In the genomic region with DNA sequence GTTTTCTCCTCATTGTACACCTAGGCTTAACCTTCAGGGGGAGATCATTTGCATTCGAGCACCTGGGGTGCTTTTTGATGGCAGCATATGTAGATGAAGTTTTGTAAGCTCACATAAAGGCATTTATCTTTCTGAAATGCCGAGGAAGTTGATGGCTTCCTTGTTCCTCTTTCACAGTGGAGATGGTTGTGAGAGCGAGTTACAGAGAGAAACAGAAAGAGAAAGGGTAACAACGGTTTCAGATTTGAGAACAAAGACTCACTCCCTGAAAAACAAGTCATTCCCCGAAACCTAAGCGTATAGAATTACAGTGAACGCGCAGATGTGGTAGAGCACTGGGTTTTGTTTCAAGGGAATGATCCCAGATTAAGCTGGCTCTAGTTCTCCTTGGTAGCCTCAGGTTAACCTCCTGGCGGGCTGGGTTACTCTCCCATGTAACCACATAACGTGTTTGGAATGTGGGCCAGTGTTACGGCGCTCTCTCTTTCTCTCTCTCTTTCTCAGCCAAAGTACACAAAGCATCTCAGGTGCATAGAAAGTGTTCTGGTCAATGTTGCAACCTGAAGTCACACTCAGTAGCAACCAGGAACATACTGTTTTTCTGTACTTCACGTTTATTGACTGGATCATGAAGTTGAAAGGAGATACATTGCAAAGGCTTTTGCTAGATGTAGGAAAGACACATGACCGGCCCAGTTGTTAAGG, we compare ENCODE assay signal across 15 mouse cellular contexts. TPM values are rescaled to one million over a fixed set of nuclear protein-coding genes. Genes with fewer than 3 reads are reported as not detected.
DNase-seq lines count a peak whose midpoint lies in the region; ATAC-seq and TF ChIP-seq lines count a peak whose summit lies in the region.
"Had no signal": no experiment of that assay in that cellular context is flagged by ENCODE, and none has a peak within 500 bp of the region (broad histone marks: within the 10 kb centered on the region; RNA-seq: fewer than 3 reads in every experiment).

No protein-coding gene starts in this region.

- H3K9me3 ChIP-seq in kidney, postnatal 0 days (replicated peaks; ENCODE audit: low read length) = no peaks in the 10 kb centered on the region
- no peaks in the 10 kb centered on the region for H3K9me3 ChIP-seq in E14TG2a.4 (ENCODE audit: low read length)
- H3K9me3 ChIP-seq: hindbrain, embryonic 13.5 days; neural tube, embryonic 12.5 days had no signal

- H3K27me3 ChIP-seq in kidney, postnatal 0 days (ENCODE audit: insufficient read depth, low read length) = no peaks in the 10 kb centered on the region
- H3K27me3 ChIP-seq in E14TG2a.4 (ENCODE audit: insufficient read depth, low read length) = no peaks in the 10 kb centered on the region
- H3K27me3 ChIP-seq: hindbrain, embryonic 13.5 days; neural tube, embryonic 12.5 days had no signal

- H3K36me3 ChIP-seq in kidney, postnatal 0 days (ENCODE audit: insufficient read depth, low read length) = peaks cover 48% of the 10 kb centered on the region
- peaks cover 94% of the 10 kb centered on the region for H3K36me3 ChIP-seq in E14TG2a.4 (ENCODE audit: insufficient read depth, low read length)

- H3K4me2 ChIP-seq in kidney, postnatal 0 days (ENCODE audit: low read length) = no peak overlapping the region
- H3K4me2 ChIP-seq: hindbrain, embryonic 13.5 days; neural tube, embryonic 12.5 days had no signal

- no peak overlapping the region for H3K27ac ChIP-seq in kidney, postnatal 0 days
- H3K27ac ChIP-seq in bone marrow macrophage, adult 2 months (ENCODE audit: insufficient read depth, low read depth, low read length) = 0 out of 2 replicates have a peak overlapping the region, but pooled peaks have one; percentile 15
- H3K27ac ChIP-seq: hindbrain, embryonic 13.5 days; neural tube, embryonic 12.5 days had no signal

- peak; percentile 50; the same call in 1 of the 2 replicates for ATAC-seq in kidney, postnatal 0 days (replicated peaks; ENCODE audit: low FRiP score, low read depth)

- H3K4me3 ChIP-seq in kidney, postnatal 0 days (replicated peaks; ENCODE audit: low read depth, low read length) = no peak overlapping the region
- H3K4me3 ChIP-seq in E14TG2a.4 (replicated peaks; ENCODE audit: low read length) = 0 out of 2 replicates have a peak overlapping the region, but pooled peaks have one; percentile 4
- no peak overlapping the region for H3K4me3 ChIP-seq in bone marrow macrophage, adult 2 months (ENCODE audit: insufficient read depth, low read length)
- H3K4me3 ChIP-seq: erythroblast, embryonic 14.5 days; hindbrain, embryonic 13.5 days; neural tube, embryonic 12.5 days had no signal

- TF ChIP-seq CTCF in kidney, postnatal 0 days (IDR thresholded peaks at IDR 0.05; ENCODE audit: low read depth) = no peak
- TF ChIP-seq CTCF in E14TG2a.4 (conservative IDR thresholded peaks at IDR 0.05; ENCODE audit: low read length) = no peak
- no peak for TF ChIP-seq CTCF in bone marrow macrophage, adult 2 months (IDR thresholded peaks at IDR 0.05; ENCODE audit: low read depth, low read length)

- H3K9ac ChIP-seq in kidney, postnatal 0 days (ENCODE audit: low read depth, low read length) = no peak overlapping the region
- H3K9ac ChIP-seq: hindbrain, embryonic 13.5 days; neural tube, embryonic 12.5 days had no signal

- 65% methylated on average over 14 of the region's 14 CpGs for WGBS in kidney, postnatal 0 days

- no peaks in the 10 kb centered on the region for H3K4me1 ChIP-seq in kidney, postnatal 0 days (replicated peaks; ENCODE audit: insufficient read depth, low read length)
- peaks cover 62% of the 10 kb centered on the region for H3K4me1 ChIP-seq in E14TG2a.4 (replicated peaks; ENCODE audit: low read depth, low read length)
- H3K4me1 ChIP-seq in bone marrow macrophage, adult 2 months (ENCODE audit: control insufficient read depth, insufficient read depth, low read length) = peaks cover 24% of the 10 kb centered on the region
- H3K4me1 ChIP-seq: hindbrain, embryonic 13.5 days; neural tube, embryonic 12.5 days had no signal

- peak; percentile 46 for DNase-seq in kidney, postnatal 0 days (ENCODE audit: low spot score)
- DNase-seq in kidney, adult 11 months = no peak
- DNase-seq in lung, postnatal 36 days = peak; percentile 20
- DNase-seq in right cerebral cortex, adult 2 months (ENCODE audit: low spot score in 2 of 2) = no peak
- DNase-seq in cerebellum, postnatal 4 days (ENCODE audit: low spot score in 2 of 2) = no peak
- DNase-seq in adrenal gland, postnatal 4 days (ENCODE audit: low spot score in 2 of 2) = no peak
- DNase-seq: adrenal gland, postnatal 25 days; cerebellum, adult 8-10 months; gastrocnemius, postnatal 10 days; right cerebral cortex, postnatal 25 days had no signal

- TF ChIP-seq POLR2A in bone marrow macrophage, adult 2 months (IDR thresholded peaks at IDR 0.05; ENCODE audit: borderline replicate concordance, low read depth, low read length) = no peak

RNA-seq across cellular contexts. Expression of gene Cemip2, which starts 40.0 kb away (rescaled TPM):
- 14.1 and 16.3 TPM in 2 replicates for polyA plus RNA-seq in kidney, postnatal 0 days (2015; fragmentation: Nextera tagmentation; extraction: Ambion mirVana)
- 5.3 and 5.5 TPM in 2 replicates for polyA plus RNA-seq in bone marrow macrophage, adult 2 months (2012; ENCODE audit: insufficient read depth, insufficient read length, missing spikeins)
- total RNA-seq in adrenal gland, postnatal 4 days (2021) = 10 to 100 TPM; 27.1 to 29.9 TPM

Comparison
In these comparisons a context has a peak if more than half of its experiments do, and no peak if none do; other contexts are left out.
1. DNase-seq: peak in kidney, postnatal 0 days (single experiment) and lung, postnatal 36 days (single experiment); none in kidney, adult 11 months (single experiment), right cerebral cortex, adult 2 months (0 of 2), cerebellum, postnatal 4 days (0 of 2) and adrenal gland, postnatal 4 days (0 of 2).